Mouse (Mus musculus) midbrain, embryonic 14.5 days (tissue): ENCODE measurements around the gene Clmp. TPM values are rescaled to one million over a fixed set of nuclear protein-coding genes. Genes with fewer than 3 reads are reported as not detected.

ENCODE experiments used
- ATAC-seq: fragments of 200-750 bp; cut with Nextera tagmentation; 2 replicates; pipeline ENCODE4 v1.8.0; 2017; ENCODE audit warnings: moderate number of reproducible peaks, moderate library complexity; ENCODE audit not compliant: low FRiP score, low TSS enrichment
- DNase-seq: peaks from one replicate; pipeline ENCODE4 v3.0.0-alpha.2; 2015
- H3K27ac ChIP-seq: fragments of 300-500 bp; sonication (generic); replicated peaks from 2 replicates; pipeline ENCODE4 v1.5.1; 2014; ENCODE audit warnings: mild to moderate bottlenecking, low read depth, low read length, moderate library complexity
- H3K27me3 ChIP-seq: fragments of 300-500 bp; sonication (generic); 2 replicates; pipeline ENCODE4 v1.6.1; 2014; ENCODE audit warnings: low read length, control low read depth, mixed read lengths; ENCODE audit not compliant: control insufficient read depth, insufficient read depth
- H3K36me3 ChIP-seq: fragments of 300-500 bp; sonication (generic); 2 replicates; pipeline ENCODE4 v1.6.1; 2014; ENCODE audit warnings: low read length, control low read depth; ENCODE audit not compliant: control insufficient read depth, insufficient read depth
- H3K4me1 ChIP-seq: fragments of 300-500 bp; sonication (generic); 2 replicates; pipeline ENCODE4 v1.6.1; 2014; ENCODE audit warnings: mild to moderate bottlenecking, antibody characterized with exemption, low read length, control low read depth; ENCODE audit not compliant: control insufficient read depth, insufficient read depth
- H3K4me2 ChIP-seq: fragments of 300-500 bp; sonication (generic); 2 replicates; pipeline ENCODE4 v1.6.1; 2014; ENCODE audit warnings: mild to moderate bottlenecking, low read length, moderate library complexity
- H3K4me3 ChIP-seq: fragments of 300-500 bp; sonication (generic); replicated peaks from 2 replicates; pipeline ENCODE4 v1.5.1; 2014; ENCODE audit warnings: low read depth, low read length
- H3K9ac ChIP-seq: fragments of 300-500 bp; sonication (generic); replicated peaks from 2 replicates; pipeline ENCODE4 v1.6.1; 2014; ENCODE audit warnings: mild to moderate bottlenecking, low read length, moderate library complexity
- H3K9me3 ChIP-seq: fragments of 300-500 bp; sonication (generic); 2 replicates; pipeline ENCODE4 v1.6.1; 2016; ENCODE audit warnings: low read length, control low read depth, mixed read lengths; ENCODE audit not compliant: control insufficient read depth
- WGBS: fragments of 180-500 bp; shearing (Covaris S2); extraction: QIAGEN DNeasy Blood & Tissue Kit; methylation state at CpG from one replicate; pipeline ENCODE4 v1.1.7; 2014; 5-methylcytosine and 5-hydroxymethylcytosine counted together
- polyA plus RNA-seq: library from polyadenylated mRNA; unstranded; fragments of >200 nt; fragmentation: Nextera tagmentation; extraction: Ambion mirVana; gene quantifications from 2 replicates; pipeline ENCODE4 v1.2.1, GENCODE M21; 2014

The Clmp gene
- polyA plus RNA-seq, 1 experiment from 2014 or later: 57.4 TPM

DNA sequence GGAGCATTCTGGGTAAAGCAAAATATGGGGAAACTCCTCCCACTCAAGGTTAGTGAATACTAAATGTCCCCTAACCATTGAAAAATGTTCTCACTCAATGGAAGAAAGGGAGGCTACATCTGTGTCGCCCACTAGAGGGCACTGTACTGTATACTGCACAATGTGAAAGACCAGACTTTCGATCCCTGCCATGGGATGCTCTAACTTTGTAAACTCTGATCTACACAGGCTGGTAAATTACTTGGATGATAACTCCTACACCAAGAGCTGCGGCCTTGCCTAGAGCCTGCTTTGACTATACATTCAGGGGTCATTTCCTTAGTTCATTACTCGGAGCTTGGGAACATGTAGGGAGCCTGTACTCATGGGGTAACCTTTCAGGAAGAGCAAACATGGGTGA is 70.6 kb downstream of the Clmp start:
- 20% methylated on average over 4 of the region's 4 CpGs for WGBS
- no peak overlapping the region for H3K9ac ChIP-seq
- peaks cover 5% of the 10 kb centered on the region for H3K4me1 ChIP-seq
- ATAC-seq: no peak
- H3K4me2 ChIP-seq: no peak overlapping the region
- no peaks in the 10 kb centered on the region for H3K36me3 ChIP-seq
- no peaks in the 10 kb centered on the region for H3K9me3 ChIP-seq
- no peak overlapping the region for H3K4me3 ChIP-seq
- peak; percentile 88 for DNase-seq
- H3K27me3 ChIP-seq: no peaks in the 10 kb centered on the region
- H3K27ac ChIP-seq: no peak overlapping the region

DNA sequence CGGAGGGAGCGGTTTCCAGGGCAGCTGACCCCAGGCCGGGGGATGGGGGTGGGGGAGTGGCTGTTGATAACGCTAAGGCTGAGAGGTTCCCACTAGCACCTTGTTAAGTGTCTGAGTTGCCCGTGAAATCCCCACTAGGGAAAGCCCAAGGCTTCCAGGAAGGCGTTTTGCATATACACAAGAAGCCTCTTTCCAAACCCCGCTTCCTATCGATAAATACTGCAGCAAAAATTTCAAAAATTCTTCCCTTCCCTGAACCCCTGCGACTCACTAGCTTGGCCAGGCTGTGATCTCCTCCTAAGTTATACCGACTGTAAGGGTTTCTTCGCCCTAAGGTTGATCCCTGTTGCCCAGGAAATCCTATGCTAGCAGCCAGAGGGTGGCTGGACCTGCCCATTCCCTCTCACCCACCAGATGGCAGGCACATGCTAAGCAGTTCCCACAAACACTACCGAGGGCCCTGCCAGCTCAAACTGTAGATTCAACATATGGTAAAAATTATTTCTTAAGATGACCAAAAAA is 71.4 kb downstream of the Clmp start:
- Histone ChIP-seq H3K9me3 (no peaks in the 10 kb centered on the region), H3K4me3 (0 out of 2 replicates have a peak overlapping the region, but pooled peaks have one; percentile 10), H3K4me2 (peak overlapping the region; percentile 54), H3K27me3 (no peaks in the 10 kb centered on the region), H3K4me1 (peaks cover 5% of the 10 kb centered on the region), H3K36me3 (no peaks in the 10 kb centered on the region), H3K9ac (peak overlapping the region; percentile 37), H3K27ac (peak overlapping the region; percentile 73)
- 23% methylated on average over 12 of the region's 12 CpGs for whole genome bisulfite sequencing
- peak; percentile 81 for DNase-seq
- peak; percentile 76 for ATAC-seq

GRCm38 (mm10) chr9:40757685-40758270 is 72.0 kb downstream of the Clmp start:
- peak overlapping the region; percentile 37; the same call in 1 of the 2 replicates for H3K9ac ChIP-seq
- 10% methylated on average over 22 of the region's 22 CpGs for WGBS

GRCm38 (mm10) chr9:40762354-40762753 is 76.6 kb downstream of the Clmp start:
- H3K36me3 ChIP-seq: peaks cover 8% of the 10 kb centered on the region; the same call in 1 of the 2 replicates
- no peaks in the 10 kb centered on the region for H3K27me3 ChIP-seq
- DNase-seq (no peak), ATAC-seq (no peak)
- H3K4me2 ChIP-seq: no peak overlapping the region
- H3K27ac ChIP-seq: no peak overlapping the region
- H3K4me1 ChIP-seq: no peaks in the 10 kb centered on the region
- H3K9me3 ChIP-seq: no peaks in the 10 kb centered on the region
- WGBS: 92% methylated on average over 6 of the region's 6 CpGs
- no peak overlapping the region for H3K4me3 ChIP-seq
- H3K9ac ChIP-seq: no peak overlapping the region

More at GRCm38 (mm10) chr9:40757685-40758270, 72.0 kb downstream of the Clmp start:
- no peaks in the 10 kb centered on the region for H3K9me3 ChIP-seq
- H3K36me3 ChIP-seq: no peaks in the 10 kb centered on the region
- DNase-seq (peak; percentile 92), ATAC-seq (peak; percentile 86)
- peak overlapping the region; percentile 73 for H3K27ac ChIP-seq
- H3K4me2 ChIP-seq: peak overlapping the region; percentile 54
- peaks cover 5% of the 10 kb centered on the region for H3K4me1 ChIP-seq
- peak overlapping the region; percentile 16; the same call in 1 of the 2 replicates for H3K4me3 ChIP-seq
- no peaks in the 10 kb centered on the region for H3K27me3 ChIP-seq

DNA sequence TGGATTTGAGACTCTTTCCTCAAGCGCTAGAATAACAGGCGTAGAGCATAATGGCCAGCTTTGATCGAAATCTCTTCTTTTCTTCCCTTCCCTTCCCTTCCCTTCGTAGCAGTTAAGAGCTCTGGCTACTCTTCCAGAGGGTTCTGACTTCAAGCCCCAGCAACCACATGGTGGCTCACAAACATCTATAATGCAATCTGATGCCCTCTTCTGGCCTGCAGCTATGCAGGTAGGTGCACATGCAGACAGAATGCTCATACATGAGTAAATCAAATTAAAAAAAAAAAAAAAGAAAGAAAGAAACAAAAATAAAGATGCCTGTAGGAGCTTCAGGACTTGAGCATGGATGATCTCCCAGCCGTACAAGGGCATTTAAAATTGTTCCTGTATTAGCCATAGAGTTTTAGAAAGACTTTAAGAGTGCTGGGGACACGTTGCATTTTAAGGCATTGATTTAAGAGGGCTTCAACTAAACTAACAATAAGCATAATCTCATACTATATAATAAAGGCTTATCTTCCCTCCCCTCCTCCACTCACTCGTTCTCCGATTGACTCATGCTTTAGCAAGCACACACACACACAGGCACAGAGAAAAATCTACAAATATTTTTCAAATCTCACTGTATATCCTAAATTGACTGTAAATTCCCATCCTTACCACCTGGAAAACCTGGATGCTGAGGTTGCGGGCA is 79.3 kb downstream of the Clmp start:
- WGBS: 83% methylated on average over 9 of the region's 9 CpGs
- H3K27ac ChIP-seq: no peak overlapping the region
- H3K4me1 ChIP-seq: no peaks in the 10 kb centered on the region
- H3K4me3 ChIP-seq: no peak overlapping the region
- no peak overlapping the region for H3K4me2 ChIP-seq
- H3K36me3 ChIP-seq: peaks cover 8% of the 10 kb centered on the region; the same call in 1 of the 2 replicates
- no peaks in the 10 kb centered on the region for H3K27me3 ChIP-seq
- no peaks in the 10 kb centered on the region for H3K9me3 ChIP-seq
- ATAC-seq (no peak), DNase-seq (no peak)
- H3K9ac ChIP-seq: no peak overlapping the region

GRCm38 (mm10) chr9:40765581-40765940 is 79.8 kb downstream of the Clmp start:
- WGBS: 63% methylated on average over 12 of the region's 12 CpGs
- peaks cover 8% of the 10 kb centered on the region; the same call in 1 of the 2 replicates for H3K36me3 ChIP-seq
- no peaks in the 10 kb centered on the region for H3K9me3 ChIP-seq
- H3K27me3 ChIP-seq: no peaks in the 10 kb centered on the region
- DNase-seq (no peak), ATAC-seq (no peak)
- H3K4me1 ChIP-seq: no peaks in the 10 kb centered on the region
- H3K27ac ChIP-seq: no peak overlapping the region
- H3K9ac ChIP-seq: no peak overlapping the region
- no peak overlapping the region for H3K4me3 ChIP-seq
- no peak overlapping the region for H3K4me2 ChIP-seq

GRCm38 (mm10) chr9:40766058-40766605 is 80.4 kb downstream of the Clmp start:
- Histone ChIP-seq H3K27me3 (no peaks in the 10 kb centered on the region), H3K4me2 (no peak overlapping the region), H3K4me3 (no peak overlapping the region), H3K27ac (no peak overlapping the region), H3K4me1 (no peaks in the 10 kb centered on the region), H3K9ac (no peak overlapping the region), H3K9me3 (no peaks in the 10 kb centered on the region), H3K36me3 (peaks cover 8% of the 10 kb centered on the region; the same call in 1 of the 2 replicates)
- 63% methylated on average over 7 of the region's 7 CpGs for WGBS
- DNase-seq (no peak), ATAC-seq (no peak)

- no peaks in the 10 kb centered on the region for H3K27me3 ChIP-seq
- H3K9me3 ChIP-seq: no peaks in the 10 kb centered on the region
- no peaks in the 10 kb centered on the region for H3K4me1 ChIP-seq
- no peak overlapping the region for H3K27ac ChIP-seq
- no peak overlapping the region for H3K4me3 ChIP-seq
- H3K9ac ChIP-seq: no peak overlapping the region
- WGBS: 70% methylated on average over 4 of the region's 4 CpGs
- peaks cover 11% of the 10 kb centered on the region; the same call in 1 of the 2 replicates for H3K36me3 ChIP-seq
- no peak for DNase-seq
- H3K4me2 ChIP-seq: no peak overlapping the region
- ATAC-seq: no peak
These were observed 82.2 kb downstream of the Clmp start for GRCm38 (mm10) chr9:40767946-40768345.
